Mouse (Mus musculus) embryonic facial prominence, embryonic 10.5 days (tissue): ENCODE results near the gene Vmn2r3. TPM values are rescaled to one million over a fixed set of nuclear protein-coding genes. Genes with fewer than 3 reads are reported as not detected.
"Not testable (repeated sequence)": the region's sequence is repeated elsewhere in the genome, so short reads cannot be mapped to it uniquely, and the experiment has no call there.

Experiments used
- DNase-seq: peaks from one replicate; pipeline ENCODE4 v3.0.0-alpha.2; 2017; ENCODE audit warnings: low spot score
- H3K27ac ChIP-seq: fragments of 300-500 bp; sonication (generic); replicated peaks from 2 replicates; pipeline ENCODE4 v1.5.1; 2016; ENCODE audit warnings: mild to moderate bottlenecking
- H3K27me3 ChIP-seq: fragments of 300-500 bp; sonication (generic); replicated peaks from 2 replicates; pipeline ENCODE4 v1.6.1; 2016; ENCODE audit warnings: low read depth, mild to moderate bottlenecking; ENCODE audit not compliant: poor library complexity, severe bottlenecking
- H3K36me3 ChIP-seq: fragments of 300-500 bp; sonication (generic); replicated peaks from 2 replicates; pipeline ENCODE4 v1.6.1; 2016; ENCODE audit warnings: mild to moderate bottlenecking, moderate library complexity
- H3K4me1 ChIP-seq: fragments of 300-500 bp; sonication (generic); 2 replicates; pipeline ENCODE4 v1.6.1; 2016
- H3K4me3 ChIP-seq: fragments of 300-500 bp; sonication (generic); 2 replicates; pipeline ENCODE4 v1.5.1; 2016; ENCODE audit warnings: mild to moderate bottlenecking, moderate library complexity
- H3K9me3 ChIP-seq: fragments of 300-500 bp; sonication (generic); 2 replicates; pipeline ENCODE4 v1.6.1; 2016; ENCODE audit warnings: mild to moderate bottlenecking
- WGBS: fragments of 180-500 bp; shearing (Covaris S2); methylation state at CpG from one replicate; pipeline ENCODE4 v1.1.7; 2016; 5-methylcytosine and 5-hydroxymethylcytosine counted together
- polyA plus RNA-seq: library from polyadenylated mRNA; unstranded; fragments of >200 nt; fragmentation: Nextera tagmentation; extraction: Ambion mirVana; gene quantifications from 2 replicates; pipeline ENCODE4 v1.2.1, GENCODE M21; 2016

Gene Vmn2r3
- polyA plus RNA-seq, result not detected in 2 replicates

DNA sequence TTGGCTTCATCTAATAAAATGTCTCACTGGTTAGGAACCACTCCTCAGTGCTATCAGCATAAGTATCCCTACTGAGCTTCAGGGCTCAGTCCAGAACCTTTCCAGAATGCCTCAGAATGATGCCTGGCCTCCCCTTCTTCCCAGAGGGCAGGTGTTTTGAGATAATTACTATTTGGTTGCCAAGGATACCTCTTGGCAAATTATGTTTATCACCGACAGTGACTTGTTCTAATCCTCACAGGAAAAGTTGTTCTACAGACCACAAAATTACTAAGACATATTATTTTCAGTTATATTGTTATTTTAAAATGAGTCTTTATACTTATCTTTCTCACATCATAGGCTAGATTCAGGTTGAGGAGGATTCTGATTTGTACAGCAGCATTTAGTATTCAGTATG, at the start of gene Vmn2r3:
Vmn2r3 (minus strand) TSS at position 101 of the 400 bp plus-strand sequence.
- Histone ChIP-seq H3K4me1 (no peaks in the 10 kb centered on the region), H3K36me3 (no peaks in the 10 kb centered on the region), H3K4me3 (no peak within 1 kb of the TSS), H3K27ac (no peak within 1 kb of the TSS), H3K9me3 (no peaks in the 10 kb centered on the region), H3K27me3 (no peaks in the 10 kb centered on the region)
- 93% methylated on average over 1 of the region's 1 CpGs for WGBS
- no peak for DNase-seq

DNA sequence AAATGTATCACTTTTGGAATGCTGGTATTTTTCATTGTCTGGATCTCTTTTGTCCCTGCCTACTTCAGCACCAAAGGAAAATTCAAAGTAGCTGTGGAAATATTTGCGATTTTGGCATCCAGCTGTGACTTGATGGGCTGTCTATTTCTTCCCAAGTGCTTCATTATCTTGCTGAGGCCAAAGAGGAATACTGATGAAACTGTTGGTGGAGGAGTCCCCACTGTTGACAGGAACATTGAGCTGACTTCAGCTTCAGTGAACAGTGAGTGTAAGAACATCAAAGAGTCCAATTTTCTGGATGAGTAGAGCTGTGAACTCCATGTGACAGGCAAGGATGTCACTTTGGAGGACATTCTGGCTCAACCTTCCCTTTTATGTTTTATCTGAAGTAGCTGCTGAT, 43.0 kb upstream of the Vmn2r3 start:
- Histone ChIP-seq H3K27me3 (no peaks in the 10 kb centered on the region), H3K9me3 (no peaks in the 10 kb centered on the region), H3K4me3 (no peak overlapping the region), H3K4me1 (no peaks in the 10 kb centered on the region), H3K36me3 (no peaks in the 10 kb centered on the region), H3K27ac (no peak overlapping the region)
- DNase-seq, result no peak
- WGBS, result 78% methylated on average over 1 of the region's 1 CpGs

DNA sequence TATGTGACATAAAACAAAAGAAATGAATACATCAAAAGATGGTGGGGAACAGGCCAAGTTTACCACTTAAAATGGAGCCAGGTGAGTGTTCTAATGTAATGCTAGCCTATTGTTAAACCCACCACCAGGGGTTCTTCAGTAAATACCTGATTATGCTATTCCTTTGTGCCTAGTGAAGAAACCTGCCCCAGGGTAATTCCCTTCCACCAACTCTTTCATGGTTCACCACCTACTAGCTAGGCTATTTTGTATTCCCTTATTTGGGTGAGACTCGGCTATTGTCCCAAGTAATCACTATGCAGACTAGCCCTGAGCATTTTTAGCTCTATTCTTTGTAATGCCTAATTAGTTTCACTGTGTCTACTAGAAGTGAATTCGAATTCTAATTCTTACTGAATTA, 32.3 kb upstream of the Vmn2r3 start:
- H3K9me3 ChIP-seq, result no peaks in the 10 kb centered on the region
- H3K4me3 ChIP-seq, result no peak overlapping the region
- H3K27ac ChIP-seq, result no peak overlapping the region
- H3K4me1 ChIP-seq, result no peaks in the 10 kb centered on the region
- no peak for DNase-seq
- H3K36me3 ChIP-seq, result no peaks in the 10 kb centered on the region
- 69% methylated on average over 2 of the region's 2 CpGs for WGBS
- H3K27me3 ChIP-seq, result no peaks in the 10 kb centered on the region

DNA sequence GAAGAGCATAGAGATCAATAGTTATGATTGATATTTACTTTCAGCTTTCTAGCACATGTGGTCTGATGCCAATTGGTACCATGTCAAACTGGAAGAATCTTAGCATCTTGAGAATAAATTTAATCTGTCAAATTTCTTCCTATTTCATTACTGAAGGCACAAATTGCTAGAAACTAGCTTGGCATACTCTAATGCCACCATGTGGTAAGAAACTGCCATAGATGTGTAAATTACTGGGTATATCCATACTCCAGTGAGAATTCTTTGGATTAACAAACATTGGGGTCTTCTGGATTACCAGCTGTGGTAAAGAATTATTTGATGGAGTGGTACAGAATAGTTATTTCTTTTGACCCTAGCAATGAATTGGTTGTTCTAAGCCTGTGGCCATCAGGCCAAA, 17.3 kb upstream of the Vmn2r3 start:
- no peaks in the 10 kb centered on the region for H3K27me3 ChIP-seq
- no peak overlapping the region for H3K4me3 ChIP-seq
- no peak for DNase-seq
- H3K27ac ChIP-seq, result no peak overlapping the region
- no peaks in the 10 kb centered on the region for H3K9me3 ChIP-seq
- H3K4me1 ChIP-seq, result no peaks in the 10 kb centered on the region
- no peaks in the 10 kb centered on the region for H3K36me3 ChIP-seq

DNA sequence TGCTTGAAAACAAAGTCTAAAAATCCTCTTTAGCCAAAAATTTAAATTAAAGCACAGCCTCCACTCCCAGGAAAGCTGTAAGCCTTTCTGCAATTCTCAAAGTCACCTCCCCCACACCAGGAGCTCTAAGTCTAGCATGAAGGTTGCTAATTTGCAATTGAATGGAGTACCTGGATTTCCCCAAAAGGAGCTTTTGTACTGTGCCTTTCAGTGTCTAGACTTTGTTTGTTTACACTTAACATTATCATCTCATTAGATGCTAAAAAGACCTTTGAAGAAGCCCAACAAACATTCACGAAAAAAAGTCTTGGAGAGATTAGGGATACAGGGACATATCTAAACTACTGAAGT, 23.8 kb downstream of the Vmn2r3 start:
- no peak for DNase-seq
- WGBS, result 17% methylated on average over 1 of the region's 1 CpGs
- Histone ChIP-seq H3K9me3 (no peaks in the 10 kb centered on the region), H3K27me3 (no peaks in the 10 kb centered on the region), H3K27ac (no peak overlapping the region), H3K4me3 (no peak overlapping the region), H3K4me1 (no peaks in the 10 kb centered on the region), H3K36me3 (no peaks in the 10 kb centered on the region)

DNA sequence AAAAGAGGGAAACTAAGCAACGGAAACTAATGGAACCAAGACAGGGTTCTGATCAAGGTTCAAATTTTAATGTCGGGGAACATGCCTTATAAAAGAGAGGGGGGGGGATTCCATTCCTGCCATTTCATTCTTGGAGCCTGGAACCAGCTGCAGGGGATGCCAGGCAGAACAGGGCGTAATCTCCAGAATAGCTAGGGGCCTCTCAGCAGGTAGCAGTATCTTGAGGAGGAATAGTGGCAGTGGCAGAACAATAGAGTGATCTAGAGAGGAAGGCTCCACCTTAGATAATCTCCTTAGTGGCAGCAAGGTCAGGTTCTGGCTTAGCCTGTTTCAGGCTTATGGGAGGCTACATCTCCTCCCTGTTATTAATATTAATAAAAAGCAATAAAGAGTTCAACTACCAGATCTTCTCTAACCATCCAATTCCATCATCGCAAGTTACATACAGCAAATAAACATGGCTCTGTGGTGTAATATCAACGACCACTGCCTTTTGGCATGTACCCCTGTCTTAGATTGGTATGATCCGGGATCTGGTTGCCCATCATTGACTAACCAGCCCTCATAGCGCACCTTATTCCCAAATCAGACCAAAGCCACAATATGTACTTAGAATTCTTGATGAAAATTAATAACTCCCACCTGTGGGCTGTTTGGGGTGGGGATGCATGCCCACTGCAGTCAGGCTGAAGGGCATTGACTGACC, 24.3 kb downstream of the Vmn2r3 start:
- not testable (repeated sequence) for H3K27me3 ChIP-seq, H3K27ac ChIP-seq, H3K4me3 ChIP-seq, H3K4me1 ChIP-seq, H3K36me3 ChIP-seq, DNase-seq, H3K9me3 ChIP-seq
- 28% methylated on average over 7 of the region's 7 CpGs for WGBS

DNA sequence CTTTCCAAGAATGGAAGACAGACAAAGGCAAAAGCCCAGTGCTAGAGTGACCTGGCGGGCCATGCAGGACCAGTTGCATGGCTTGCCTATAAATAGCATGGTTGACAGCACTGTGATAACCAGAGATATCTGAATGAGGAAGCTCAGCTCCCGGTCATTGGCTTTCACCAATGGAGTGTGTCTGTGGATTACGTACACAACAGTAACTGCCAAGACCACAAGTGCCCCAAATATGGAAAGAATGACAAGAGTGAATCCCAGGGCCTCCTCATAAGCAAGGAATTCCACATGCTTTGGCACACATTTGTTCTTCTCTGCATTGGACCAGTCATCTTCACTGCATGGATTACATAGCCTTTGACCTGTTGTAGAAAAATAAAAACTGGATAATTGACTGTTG, 29.9 kb downstream of the Vmn2r3 start:
- Histone ChIP-seq H3K27me3 (no peaks in the 10 kb centered on the region), H3K9me3 (no peaks in the 10 kb centered on the region), H3K4me3 (no peak overlapping the region), H3K27ac (no peak overlapping the region), H3K36me3 (no peaks in the 10 kb centered on the region), H3K4me1 (no peaks in the 10 kb centered on the region)
- no peak for DNase-seq
- WGBS, result 86% methylated on average over 3 of the region's 3 CpGs

DNA sequence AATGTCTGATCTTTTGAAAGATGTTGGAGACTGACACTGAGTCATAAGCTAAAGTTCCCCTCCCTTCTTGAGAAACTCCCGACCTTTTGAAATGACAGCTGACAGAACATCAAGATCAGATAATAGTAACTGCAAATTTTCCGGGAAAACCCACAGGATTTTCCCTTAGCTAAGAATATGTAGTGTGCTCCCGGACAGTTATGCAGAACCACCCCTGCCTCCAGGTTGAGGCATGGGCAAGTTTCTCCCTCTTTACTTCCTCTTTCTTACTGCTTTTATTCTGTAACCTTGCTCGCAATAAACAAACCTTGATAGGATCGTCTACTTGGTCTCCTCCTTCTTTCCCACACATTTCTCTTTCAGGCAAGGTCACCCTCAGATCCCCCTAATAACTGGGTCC, 37.9 kb downstream of the Vmn2r3 start:
- DNase-seq, result no peak
- H3K27ac ChIP-seq, result no peak overlapping the region
- H3K27me3 ChIP-seq, result no peaks in the 10 kb centered on the region
- H3K9me3 ChIP-seq, result no peaks in the 10 kb centered on the region
- no peaks in the 10 kb centered on the region for H3K4me1 ChIP-seq
- no peak overlapping the region for H3K4me3 ChIP-seq
- no peaks in the 10 kb centered on the region for H3K36me3 ChIP-seq
- WGBS, result 91% methylated on average over 5 of the region's 5 CpGs

DNA sequence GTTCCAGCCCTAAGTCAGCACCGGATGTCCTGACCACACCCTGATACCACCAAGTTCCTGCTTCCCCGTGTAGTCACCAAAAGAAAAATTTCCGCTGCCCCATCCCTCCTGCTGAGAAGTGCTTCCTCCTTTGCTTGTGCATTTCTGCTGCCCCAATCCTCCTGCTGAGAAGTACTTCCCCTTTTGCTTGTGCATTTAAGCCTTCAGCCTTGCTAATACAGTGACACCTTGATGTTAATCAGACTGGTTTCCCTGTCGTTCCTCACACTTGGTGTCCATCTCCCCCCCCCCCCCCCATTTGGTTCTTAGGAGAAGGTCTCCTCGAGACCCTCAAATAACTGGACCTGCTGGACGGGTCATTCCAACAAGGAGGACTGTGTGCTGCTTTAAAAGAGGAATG, 39.0 kb downstream of the Vmn2r3 start:
- not testable (repeated sequence) for H3K4me3 ChIP-seq, H3K36me3 ChIP-seq, H3K4me1 ChIP-seq, H3K27ac ChIP-seq, H3K9me3 ChIP-seq, H3K27me3 ChIP-seq, DNase-seq
- 86% methylated on average over 6 of the region's 6 CpGs for WGBS

DNA sequence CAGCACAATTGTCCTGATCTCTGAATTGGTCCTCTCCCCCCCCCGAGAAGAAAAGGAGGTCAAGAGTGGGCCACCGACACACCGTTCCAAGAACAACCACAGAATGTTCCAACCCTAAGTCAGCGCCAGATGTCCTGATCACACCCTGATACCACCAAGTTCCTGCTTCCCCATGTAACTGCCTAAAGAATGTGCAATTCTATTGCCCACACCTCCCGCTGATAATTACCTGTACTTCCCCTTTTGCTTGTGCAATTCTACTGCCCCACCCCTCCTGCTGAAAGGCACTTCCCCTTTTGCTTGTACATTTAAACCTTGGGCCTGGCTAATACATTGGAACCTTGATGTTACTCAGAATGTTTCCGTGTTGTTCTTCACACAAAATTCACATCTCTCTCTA, 54.0 kb downstream of the Vmn2r3 start:
- not testable (repeated sequence) for DNase-seq, H3K27me3 ChIP-seq, H3K36me3 ChIP-seq, H3K27ac ChIP-seq, H3K4me1 ChIP-seq, H3K9me3 ChIP-seq, H3K4me3 ChIP-seq
- 95% methylated on average over 6 of the region's 6 CpGs for WGBS

DNA sequence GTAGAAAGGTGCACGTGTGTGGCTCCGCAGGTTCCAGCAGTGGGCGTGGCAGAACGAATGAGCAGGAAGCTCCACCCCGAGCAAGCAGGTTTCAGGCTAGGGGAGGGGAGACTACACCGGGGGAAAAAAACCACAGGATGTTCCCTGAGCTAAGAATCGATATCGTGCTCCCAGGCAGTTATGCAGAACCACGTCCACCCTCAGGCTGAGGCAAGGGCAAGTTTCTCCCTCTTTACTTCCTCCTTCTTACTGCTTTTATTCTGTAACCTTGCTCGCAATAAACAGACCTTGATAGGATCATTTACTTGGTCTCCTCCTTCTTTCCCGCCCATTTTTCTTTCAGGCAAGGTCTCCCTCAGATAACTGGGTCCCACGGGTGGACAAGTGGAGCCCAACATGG, 55.9 kb downstream of the Vmn2r3 start:
- H3K4me3 ChIP-seq, DNase-seq, H3K4me1 ChIP-seq, H3K27me3 ChIP-seq, H3K9me3 ChIP-seq, H3K36me3 ChIP-seq, H3K27ac ChIP-seq: not testable (repeated sequence)
- 83% methylated on average over 11 of the region's 12 CpGs for WGBS

DNA sequence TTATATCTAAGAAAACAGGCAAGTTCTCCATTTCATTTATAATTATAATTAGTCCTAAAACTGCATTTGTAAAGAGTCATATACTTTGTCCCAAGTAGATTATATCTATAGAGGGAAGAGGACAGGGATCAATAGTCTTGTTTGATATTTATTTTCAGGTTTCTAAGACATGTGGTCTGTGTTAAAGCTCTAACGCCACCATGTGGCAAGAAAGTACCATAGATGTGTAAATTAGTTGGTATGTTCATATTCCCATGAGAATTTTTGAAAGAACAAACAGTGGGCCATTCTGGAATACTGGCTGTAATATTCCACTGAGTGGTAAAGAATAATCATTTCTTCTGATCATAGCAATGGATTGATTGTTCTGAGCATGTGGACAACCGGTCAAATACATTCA, 62.3 kb downstream of the Vmn2r3 start:
- H3K27ac ChIP-seq, result no peak overlapping the region
- H3K36me3 ChIP-seq, result no peaks in the 10 kb centered on the region
- no peak for DNase-seq
- H3K4me3 ChIP-seq, result no peak overlapping the region
- no peaks in the 10 kb centered on the region for H3K27me3 ChIP-seq
- H3K9me3 ChIP-seq, result no peaks in the 10 kb centered on the region
- WGBS, result 46% methylated on average over 2 of the region's 2 CpGs
- no peaks in the 10 kb centered on the region for H3K4me1 ChIP-seq
